Mouse (Mus musculus) ES-E14 (cell line): ENCODE measurements around the gene Abhd12. TPM values are rescaled to one million over a fixed set of nuclear protein-coding genes. Genes with fewer than 3 reads are reported as not detected.

ENCODE experiments used
- DNase-seq: peaks from one replicate; pipeline ENCODE4 v3.0.0-alpha.2; 2013; ENCODE audit warnings: low read depth, low spot score
- H3K27ac ChIP-seq: 2 replicates; pipeline ENCODE4 v1.5.1; 2012; ENCODE audit warnings: low read depth, mild to moderate bottlenecking, low read length, moderate library complexity, mixed read lengths; ENCODE audit not compliant: poor library complexity, insufficient read depth, severe bottlenecking
- H3K36me3 ChIP-seq: 2 replicates; pipeline ENCODE4 v1.6.1; 2012; ENCODE audit warnings: mild to moderate bottlenecking, low read length, moderate library complexity, mixed read lengths; ENCODE audit not compliant: control insufficient read depth, poor library complexity, insufficient read depth, severe bottlenecking
- H3K4me1 ChIP-seq, 2 experiments: fragments of 150-350 bp in 1 of 2; sonication (generic) in 1 of 2; 2 replicates each; pipeline ENCODE4 v1.6.1; 2012; ENCODE audit warnings: low read length in 2 of 2, mild to moderate bottlenecking in 1 of 2, mixed read lengths in 1 of 2; ENCODE audit not compliant: control insufficient read depth in 2 of 2, insufficient read depth in 2 of 2, poor library complexity in 1 of 2
- H3K4me3 ChIP-seq, 2 experiments: fragments of 150-350 bp in 1 of 2; sonication (generic) in 1 of 2; 2 replicates each; pipeline ENCODE4 v1.5.1; 2012; ENCODE audit warnings: low read length in 2 of 2, low read depth in 1 of 2, mild to moderate bottlenecking in 1 of 2, mixed read lengths in 1 of 2; ENCODE audit not compliant: insufficient read depth in 1 of 2, poor library complexity in 1 of 2, severe bottlenecking in 1 of 2
- H3K9ac ChIP-seq: 2 replicates; pipeline ENCODE4 v1.6.1; 2012; ENCODE audit warnings: low read depth, mild to moderate bottlenecking, low read length, mixed read lengths; ENCODE audit not compliant: poor library complexity, insufficient read depth, severe bottlenecking
- H3K9me3 ChIP-seq: fragments of 150-350 bp; sonication (generic); 2 replicates; pipeline ENCODE4 v1.6.1; 2012; ENCODE audit warnings: low read depth, mild to moderate bottlenecking, low read length; ENCODE audit not compliant: control insufficient read depth, insufficient read depth
- CHD2 ChIP-seq: IDR thresholded peaks from 2 replicates; pipeline ENCODE4 v1.6.1; 2014; ENCODE audit warnings: mild to moderate bottlenecking, low read depth, low read length, inconsistent platforms
- HCFC1 ChIP-seq: IDR thresholded peaks from 2 replicates; pipeline ENCODE4 v1.6.1; 2012; ENCODE audit warnings: low read length, inconsistent platforms, borderline replicate concordance; ENCODE audit not compliant: insufficient read depth
- MAFK ChIP-seq: IDR thresholded peaks from 2 replicates; pipeline ENCODE4 v1.6.1; 2014; ENCODE audit warnings: mild to moderate bottlenecking, low read depth, low read length, inconsistent platforms; ENCODE audit not compliant: insufficient read depth
- ZC3H11A ChIP-seq: IDR thresholded peaks from 2 replicates; pipeline ENCODE4 v1.6.1; 2012; ENCODE audit warnings: low read depth, mild to moderate bottlenecking, inconsistent platforms, low read length, borderline replicate concordance
- ZNF384 ChIP-seq: IDR thresholded peaks from 2 replicates; pipeline ENCODE4 v1.6.1; 2012; ENCODE audit warnings: low read depth, low read length, inconsistent platforms
- in situ Hi-C, 2 experiments: fragments of 600-800 bp; cut with MboI; formaldehyde crosslinking; loops; one replicate each; pipeline ENCODE4 v1.15.1; 2025; ENCODE audit warnings: low sequenced_read_pairs in 2 of 2, inconsistent platforms in 1 of 2; ENCODE audit not compliant: unreplicated experiment in 2 of 2
- total RNA-seq: library from RNA; depleted of rRNA; stranded (reverse); fragments of 300-350 nt; gene quantifications from 2 replicates; pipeline ENCODE4 v1.2.3, GENCODE M21; 2012

Abhd12 gene
- total RNA-seq, 1 experiment = 59.4 TPM

- in situ Hi-C loops = no loop called here
- H3K27ac ChIP-seq = no peak overlapping the region
- no peaks in the 10 kb centered on the region for H3K9me3 ChIP-seq
- TF ChIP-seq MAFK (no peak), HCFC1 (no peak), ZNF384 (no peak), CHD2 (no peak), ZC3H11A (no peak)
- H3K9ac ChIP-seq = no peak overlapping the region
- no peaks in the 10 kb centered on the region for H3K4me1 ChIP-seq
- H3K36me3 ChIP-seq = peaks cover 2% of the 10 kb centered on the region; the same call in 1 of the 2 replicates
- no peak overlapping the region for H3K4me3 ChIP-seq
- no peak for DNase-seq
Observed at GRCm38 (mm10) chr2:150847436-150847995, 57.0 kb downstream of the Abhd12 start.

DNA sequence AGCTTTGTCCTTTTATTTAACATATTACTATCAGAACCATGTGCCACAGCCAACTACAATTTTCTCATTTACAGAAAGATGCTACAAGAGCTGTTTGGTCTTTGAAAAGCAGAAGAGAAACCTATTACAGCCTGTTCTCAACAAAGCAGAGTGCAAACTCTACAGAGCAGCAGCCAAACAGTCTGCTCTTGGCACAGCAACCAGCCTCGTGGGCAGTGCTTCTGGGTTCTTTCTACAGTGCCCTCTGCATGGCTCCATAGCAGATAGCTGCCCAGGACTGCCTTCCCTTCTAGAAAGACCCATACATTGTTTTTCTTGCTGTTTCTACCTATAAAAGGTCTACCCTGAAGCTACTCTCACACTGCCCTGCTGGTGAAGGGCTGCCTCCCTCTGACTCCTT is 59.7 kb downstream of the Abhd12 start:
- Histone ChIP-seq H3K9ac (no peak overlapping the region), H3K4me3 (no peak overlapping the region), H3K36me3 (peaks cover 7% of the 10 kb centered on the region; the same call in 1 of the 2 replicates), H3K9me3 (no peaks in the 10 kb centered on the region), H3K4me1 (no peaks in the 10 kb centered on the region), H3K27ac (no peak overlapping the region)
- no peak for TF ChIP-seq ZC3H11A
- no peak for TF ChIP-seq MAFK
- TF ChIP-seq CHD2 = no peak
- TF ChIP-seq HCFC1 = no peak
- TF ChIP-seq ZNF384 = no peak
- no peak for DNase-seq
- in situ Hi-C loops = no loop called here

GRCm38 (mm10) chr2:150842049-150842461 is 62.5 kb downstream of the Abhd12 start:
- Histone ChIP-seq H3K4me3 (no peak overlapping the region), H3K9me3 (no peaks in the 10 kb centered on the region), H3K36me3 (peaks cover 11% of the 10 kb centered on the region; the same call in 1 of the 2 replicates), H3K27ac (no peak overlapping the region), H3K9ac (no peak overlapping the region), H3K4me1 (peaks cover 2 to 11% of the 10 kb centered on the region in 2 experiments; a peak in 2 of 4 replicates)
- DNase-seq = no peak
- no peak for TF ChIP-seq MAFK
- TF ChIP-seq ZC3H11A = no peak
- TF ChIP-seq ZNF384 = no peak
- no peak for TF ChIP-seq CHD2
- TF ChIP-seq HCFC1 = no peak
- in situ Hi-C loops = no loop called here

DNA sequence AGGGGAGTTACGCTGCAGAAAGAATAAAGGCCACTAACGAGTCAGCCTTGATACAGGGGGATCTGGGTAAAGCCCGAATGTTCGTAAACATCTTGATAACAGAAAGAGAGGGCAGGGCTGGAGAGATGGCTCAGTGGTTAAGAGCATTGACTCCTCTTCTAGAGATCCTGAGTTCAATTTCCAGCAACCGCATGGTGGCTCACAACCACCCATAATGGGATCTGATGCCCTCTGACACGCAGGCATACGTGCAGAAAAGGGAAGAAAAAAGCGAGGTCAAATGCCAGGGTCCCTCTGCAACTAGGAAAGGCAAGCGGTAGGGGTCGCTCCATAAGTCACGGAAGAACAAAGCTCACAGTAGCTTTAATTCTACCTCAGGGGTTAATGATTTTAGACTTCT is 63.4 kb downstream of the Abhd12 start:
- H3K9ac ChIP-seq = no peak overlapping the region
- peaks cover 11% of the 10 kb centered on the region; the same call in 1 of the 2 replicates for H3K36me3 ChIP-seq
- H3K4me3 ChIP-seq = no peak overlapping the region
- H3K9me3 ChIP-seq = no peaks in the 10 kb centered on the region
- in situ Hi-C loops = no loop called here
- peaks cover 8 to 13% of the 10 kb centered on the region in 2 experiments for H3K4me1 ChIP-seq
- no peak for DNase-seq
- no peak overlapping the region for H3K27ac ChIP-seq
- no peak for TF ChIP-seq MAFK
- TF ChIP-seq ZC3H11A = no peak
- TF ChIP-seq HCFC1 = no peak
- no peak for TF ChIP-seq CHD2
- TF ChIP-seq ZNF384 = no peak
